ENCODE assay signal across 17 mouse cellular contexts in genomic region chr11:97434121-97434520, GRCm38 (mm10). TPM values are rescaled to one million over a fixed set of nuclear protein-coding genes. Genes with fewer than 3 reads are reported as not detected.
A peak's percentile ranks its signal among the peaks of the same experiment; 100 is the strongest.
DNase-seq lines count a peak whose midpoint lies in the region; ATAC-seq and TF ChIP-seq lines count a peak whose summit lies in the region.
"Had no signal": no experiment of that assay in that cellular context is flagged by ENCODE, and none has a peak within 500 bp of the region (broad histone marks: within the 10 kb centered on the region; RNA-seq: fewer than 3 reads in every experiment).

No protein-coding gene starts in this region.

- H3K9me3 ChIP-seq in lung, embryonic 14.5 days (ENCODE audit: low read depth, low read length) = no peaks in the 10 kb centered on the region
- H3K9me3 ChIP-seq in liver, embryonic 12.5 days (replicated peaks) = no peaks in the 10 kb centered on the region
- H3K9me3 ChIP-seq in stomach, embryonic 16.5 days (replicated peaks; ENCODE audit: control insufficient read depth, low read length) = no peaks in the 10 kb centered on the region
- H3K9me3 ChIP-seq: embryonic facial prominence, embryonic 12.5 days; heart, embryonic 12.5 days; hindbrain, embryonic 10.5 days; midbrain, embryonic 10.5 days; neural tube, embryonic 13.5 days; stomach, embryonic 15.5 days had no signal

- 78% methylated on average over 8 of the region's 8 CpGs for WGBS in lung, embryonic 14.5 days
- 74% methylated on average over 8 of the region's 8 CpGs for WGBS in liver, embryonic 12.5 days (ENCODE audit: insufficient replicate concordance)
- 73% methylated on average over 8 of the region's 8 CpGs for WGBS in stomach, embryonic 16.5 days
- WGBS in kidney, adult 2 months = 78% methylated on average over 8 of the region's 8 CpGs

- H3K4me3 ChIP-seq in gastrocnemius, adult 2 months = no peak overlapping the region
- H3K4me3 ChIP-seq in lung, embryonic 14.5 days (ENCODE audit: low read depth, low read length) = no peak overlapping the region
- no peak overlapping the region for H3K4me3 ChIP-seq in liver, embryonic 12.5 days
- H3K4me3 ChIP-seq in stomach, embryonic 16.5 days (replicated peaks; ENCODE audit: low read length) = no peak overlapping the region
- no peak overlapping the region for H3K4me3 ChIP-seq in kidney, adult 2 months (ENCODE audit: insufficient read depth, low read depth, low read length)

- no peak for TF ChIP-seq CTCF in gastrocnemius, adult 2 months (IDR thresholded peaks at IDR 0.05)
- no peak for TF ChIP-seq CTCF in lung, embryonic 14.5 days (IDR thresholded peaks at IDR 0.05; ENCODE audit: low read depth)
- no peak for TF ChIP-seq CTCF in kidney, adult 2 months (conservative IDR thresholded peaks at IDR 0.05; ENCODE audit: insufficient read depth, insufficient read length, low read depth, low read length)

- H3K36me3 ChIP-seq in lung, embryonic 14.5 days (ENCODE audit: insufficient read depth) = no peaks in the 10 kb centered on the region
- H3K36me3 ChIP-seq in liver, embryonic 12.5 days = no peaks in the 10 kb centered on the region
- no peaks in the 10 kb centered on the region for H3K36me3 ChIP-seq in stomach, embryonic 16.5 days (ENCODE audit: control insufficient read depth, insufficient read depth, low read length)
- no peaks in the 10 kb centered on the region for H3K36me3 ChIP-seq in kidney, adult 2 months (ENCODE audit: control insufficient read depth, insufficient read depth, low read length)
- H3K36me3 ChIP-seq: embryonic facial prominence, embryonic 12.5 days; hindbrain, embryonic 10.5 days; midbrain, embryonic 10.5 days; neural tube, embryonic 13.5 days; stomach, embryonic 15.5 days had no signal

- TF ChIP-seq POLR2A in kidney, adult 2 months (IDR thresholded peaks at IDR 0.05; ENCODE audit: low read depth, low read length) = no peak

- no peak for DNase-seq in gastrocnemius, adult 2 months
- no peak for DNase-seq in gastrocnemius, adult 8-10 months (ENCODE audit: low spot score in 2 of 2)
- no peak for DNase-seq in lung, embryonic 14.5 days
- no peak for DNase-seq in lung, postnatal 36 days
- DNase-seq in natural killer cell, adult 2 months (ENCODE audit: low spot score in 2 of 2) = no peak
- no peak for DNase-seq in kidney, adult 2 months
- DNase-seq: adrenal gland, postnatal 36 days; cerebellum, adult 8-10 months; forebrain, postnatal 0 days had no signal

- H3K27me3 ChIP-seq in lung, embryonic 14.5 days (ENCODE audit: insufficient read depth, low read length) = no peaks in the 10 kb centered on the region
- H3K27me3 ChIP-seq in liver, embryonic 12.5 days (replicated peaks) = no peaks in the 10 kb centered on the region
- no peaks in the 10 kb centered on the region for H3K27me3 ChIP-seq in stomach, embryonic 16.5 days (ENCODE audit: control insufficient read depth, insufficient read depth, low read length)
- H3K27me3 ChIP-seq in kidney, adult 2 months (replicated peaks; ENCODE audit: control insufficient read depth, insufficient read depth, low read length) = no peaks in the 10 kb centered on the region
- H3K27me3 ChIP-seq: embryonic facial prominence, embryonic 12.5 days; heart, embryonic 12.5 days; stomach, embryonic 15.5 days had no signal

- H3K9ac ChIP-seq in lung, embryonic 14.5 days = no peak overlapping the region
- no peak overlapping the region for H3K9ac ChIP-seq in liver, embryonic 12.5 days
- H3K9ac ChIP-seq in stomach, embryonic 16.5 days (ENCODE audit: low read length) = no peak overlapping the region
- H3K9ac ChIP-seq: forebrain, postnatal 0 days; stomach, embryonic 15.5 days had no signal

- H3K4me1 ChIP-seq in lung, embryonic 14.5 days (ENCODE audit: insufficient read depth) = peaks cover 44% of the 10 kb centered on the region
- peaks cover 91% of the 10 kb centered on the region for H3K4me1 ChIP-seq in liver, embryonic 12.5 days
- peaks cover 42% of the 10 kb centered on the region for H3K4me1 ChIP-seq in stomach, embryonic 16.5 days (ENCODE audit: control insufficient read depth, insufficient read depth, low read length)
- H3K4me1 ChIP-seq in kidney, adult 2 months (ENCODE audit: control insufficient read depth, insufficient read depth, low read length) = peaks cover 22% of the 10 kb centered on the region

- intact Hi-C loops in gastrocnemius, adult 2 months (cut with DNase I) = no loop called here

- ATAC-seq in lung, embryonic 14.5 days (ENCODE audit: insufficient read depth) = no peak
- ATAC-seq in liver, embryonic 12.5 days = no peak
- no peak for ATAC-seq in stomach, embryonic 16.5 days (ENCODE audit: insufficient read depth, low FRiP score)

- peak overlapping the region; percentile 66; the same call in 1 of the 2 replicates for H3K4me2 ChIP-seq in lung, embryonic 14.5 days
- peak overlapping the region; percentile 70 for H3K4me2 ChIP-seq in liver, embryonic 12.5 days
- H3K4me2 ChIP-seq in stomach, embryonic 16.5 days (ENCODE audit: low read depth, low read length) = no peak overlapping the region

- H3K27ac ChIP-seq in gastrocnemius, adult 2 months = peak overlapping the region; percentile 94; the same call in 1 of the 2 replicates
- H3K27ac ChIP-seq in lung, embryonic 14.5 days (ENCODE audit: low read depth) = peak overlapping the region; percentile 95
- H3K27ac ChIP-seq in liver, embryonic 12.5 days = peak overlapping the region; percentile 99
- H3K27ac ChIP-seq in stomach, embryonic 16.5 days (ENCODE audit: low read length) = peak overlapping the region; percentile 96; the same call in 1 of the 2 replicates
- no peak overlapping the region for H3K27ac ChIP-seq in kidney, adult 2 months (ENCODE audit: insufficient read depth, low read depth, low read length)

RNA-seq across cellular contexts. Expression of gene Arhgap23, which starts 18.8 kb away (rescaled TPM):
- total RNA-seq in gastrocnemius, adult 2 months (2021) = 1 to 10 TPM; 5.9 to 7.5 TPM
- 1 to 10 TPM; 3.4 to 5.2 (median 4.5) TPM for total RNA-seq in gastrocnemius, adult 8-10 months (2022)
- polyA plus RNA-seq in lung, embryonic 14.5 days (2014; fragmentation: Nextera tagmentation; extraction: Ambion mirVana) = 7.0 and 7.9 TPM in 2 replicates
- 17.3 and 19.7 TPM in 2 replicates for polyA plus RNA-seq in liver, embryonic 12.5 days (2016; fragmentation: Nextera tagmentation; extraction: Ambion mirVana)
- polyA plus RNA-seq in stomach, embryonic 16.5 days (2015; fragmentation: Nextera tagmentation; extraction: Ambion mirVana) = 4.4 and 4.8 TPM in 2 replicates
- 14.9 and 17.1 TPM in 2 replicates for polyA plus RNA-seq in kidney, adult 2 months (2012; rRNA removed)
